Mouse (Mus musculus): ENCODE measurements around the gene A430078G23Rik. TPM values are rescaled to one million over a fixed set of nuclear protein-coding genes. Genes with fewer than 3 reads are reported as not detected.
"Not testable (repeated sequence)": the region's sequence is repeated elsewhere in the genome, so short reads cannot be mapped to it uniquely, and the experiment has no call there.

A430078G23Rik gene
- polyA plus RNA-seq, 1 experiment from 2014 or later, result not detected

DNA sequence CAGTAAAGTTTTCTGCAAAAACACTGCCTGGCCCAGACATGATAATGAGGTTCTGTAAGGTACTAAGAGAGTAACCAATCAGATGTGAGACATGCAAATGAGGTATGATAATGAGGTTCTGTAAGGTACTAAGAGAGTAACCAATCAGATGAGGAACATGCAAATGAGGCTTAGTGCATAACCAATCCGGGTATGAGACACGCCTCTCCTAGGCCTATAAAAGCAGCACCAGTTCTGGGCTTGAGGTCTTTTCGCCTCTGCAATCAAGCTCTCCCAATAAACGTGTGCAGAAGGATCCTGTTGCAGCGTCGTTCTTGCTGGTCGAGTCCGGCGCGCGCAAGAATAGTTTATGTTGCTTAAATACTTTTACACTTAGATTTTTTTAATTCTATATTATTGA, 33.9 kb upstream of the A430078G23Rik start:
- H3K36me3 ChIP-seq (ENCODE audit: control insufficient read depth, insufficient read depth, low read length); H3K27me3 ChIP-seq (ENCODE audit: control insufficient read depth, insufficient read depth, low read length); H3K27ac ChIP-seq (replicated peaks in 1 of 2; ENCODE audit: control insufficient read depth in 1 of 2, insufficient read depth in 1 of 2, low read depth in 2 of 2, low read length in 2 of 2); H3K9me3 ChIP-seq (ENCODE audit: control insufficient read depth, low read length); H3K4me1 ChIP-seq (ENCODE audit: control insufficient read depth in 2 of 2, insufficient read depth in 2 of 2, low read length in 2 of 2); H3K9ac ChIP-seq (ENCODE audit: low read length); H3K4me3 ChIP-seq (ENCODE audit: control insufficient read depth in 1 of 2, insufficient read depth in 1 of 2, low read depth in 1 of 2, low read length in 2 of 2); ATAC-seq (ENCODE audit: insufficient number of reproducible peaks, insufficient read depth, low FRiP score, low read depth); H3K4me2 ChIP-seq (ENCODE audit: low read length): not testable (repeated sequence)
- WGBS, result 93% methylated on average over 8 of the region's 11 CpGs

- Histone ChIP-seq H3K27me3 (ENCODE audit: control insufficient read depth, insufficient read depth, low read length) (no peaks in the 10 kb centered on the region), H3K9me3 (ENCODE audit: control insufficient read depth, low read length) (no peaks in the 10 kb centered on the region), H3K9ac (ENCODE audit: low read length) (no peak overlapping the region), H3K4me2 (ENCODE audit: low read length) (no peak overlapping the region), H3K36me3 (ENCODE audit: control insufficient read depth, insufficient read depth, low read length) (no peaks in the 10 kb centered on the region), H3K4me1 (ENCODE audit: control insufficient read depth in 2 of 2, insufficient read depth in 2 of 2, low read length in 2 of 2) (no peaks in the 10 kb centered on the region), H3K27ac (replicated peaks in 1 of 2; ENCODE audit: control insufficient read depth in 1 of 2, insufficient read depth in 1 of 2, low read depth in 2 of 2, low read length in 2 of 2) (no peak overlapping the region), H3K4me3 (ENCODE audit: control insufficient read depth in 1 of 2, insufficient read depth in 1 of 2, low read depth in 1 of 2, low read length in 2 of 2) (no peak overlapping the region)
- WGBS, result 69% methylated on average over 2 of the region's 2 CpGs
- no peak for ATAC-seq (ENCODE audit: insufficient number of reproducible peaks, insufficient read depth, low FRiP score, low read depth)
These were observed 29.0 kb upstream of the A430078G23Rik start for GRCm38 (mm10) chr8:3324253-3324652.

DNA sequence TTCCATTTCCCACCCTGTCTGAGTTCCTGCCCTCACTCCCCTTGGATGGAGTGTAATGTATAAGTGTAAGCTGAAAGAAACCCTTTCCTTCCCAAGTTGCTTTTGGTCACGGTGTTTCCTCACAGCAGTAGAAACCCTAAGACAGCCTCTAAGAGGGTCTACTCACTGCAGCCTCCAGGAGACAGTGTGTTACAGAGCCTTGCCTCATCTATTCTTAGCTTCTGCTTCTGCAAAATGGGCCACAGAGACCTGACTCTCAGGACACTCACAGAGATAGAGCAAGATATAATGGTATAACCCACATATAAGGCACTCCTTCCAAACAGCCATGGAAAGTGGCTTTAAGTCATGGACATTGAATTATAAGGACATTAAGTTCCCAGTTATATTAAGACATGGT, 26.2 kb upstream of the A430078G23Rik start:
- H3K4me1 ChIP-seq (ENCODE audit: control insufficient read depth in 2 of 2, insufficient read depth in 2 of 2, low read length in 2 of 2), result no peaks in the 10 kb centered on the region
- no peaks in the 10 kb centered on the region for H3K36me3 ChIP-seq (ENCODE audit: control insufficient read depth, insufficient read depth, low read length)
- no peak for ATAC-seq (ENCODE audit: insufficient number of reproducible peaks, insufficient read depth, low FRiP score, low read depth)
- WGBS, result 80% methylated on average over 1 of the region's 1 CpGs
- no peak overlapping the region for H3K4me2 ChIP-seq (ENCODE audit: low read length)
- H3K27ac ChIP-seq (replicated peaks in 1 of 2; ENCODE audit: control insufficient read depth in 1 of 2, insufficient read depth in 1 of 2, low read depth in 2 of 2, low read length in 2 of 2), result no peak overlapping the region
- no peak overlapping the region for H3K4me3 ChIP-seq (ENCODE audit: control insufficient read depth in 1 of 2, insufficient read depth in 1 of 2, low read depth in 1 of 2, low read length in 2 of 2)
- H3K27me3 ChIP-seq (ENCODE audit: control insufficient read depth, insufficient read depth, low read length), result no peaks in the 10 kb centered on the region
- H3K9ac ChIP-seq (ENCODE audit: low read length), result no peak overlapping the region
- H3K9me3 ChIP-seq (ENCODE audit: control insufficient read depth, low read length), result no peaks in the 10 kb centered on the region

GRCm38 (mm10) chr8:3327538-3328245, 25.5 kb upstream of the A430078G23Rik start:
- Histone ChIP-seq H3K36me3 (ENCODE audit: control insufficient read depth, insufficient read depth, low read length) (no peaks in the 10 kb centered on the region), H3K9ac (ENCODE audit: low read length) (no peak overlapping the region), H3K27me3 (ENCODE audit: control insufficient read depth, insufficient read depth, low read length) (no peaks in the 10 kb centered on the region), H3K4me1 (ENCODE audit: control insufficient read depth in 2 of 2, insufficient read depth in 2 of 2, low read length in 2 of 2) (no peaks in the 10 kb centered on the region), H3K4me3 (ENCODE audit: control insufficient read depth in 1 of 2, insufficient read depth in 1 of 2, low read depth in 1 of 2, low read length in 2 of 2) (no peak overlapping the region), H3K27ac (replicated peaks in 1 of 2; ENCODE audit: control insufficient read depth in 1 of 2, insufficient read depth in 1 of 2, low read depth in 2 of 2, low read length in 2 of 2) (no peak overlapping the region), H3K9me3 (ENCODE audit: control insufficient read depth, low read length) (no peaks in the 10 kb centered on the region), H3K4me2 (ENCODE audit: low read length) (no peak overlapping the region)
- ATAC-seq (ENCODE audit: insufficient number of reproducible peaks, insufficient read depth, low FRiP score, low read depth), result no peak
- WGBS, result 55% methylated on average over 8 of the region's 8 CpGs

- whole genome bisulfite sequencing, result 45% methylated on average over 6 of the region's 6 CpGs
- no peak overlapping the region for H3K4me2 ChIP-seq (ENCODE audit: low read length)
- no peaks in the 10 kb centered on the region for H3K4me1 ChIP-seq (ENCODE audit: control insufficient read depth in 2 of 2, insufficient read depth in 2 of 2, low read length in 2 of 2)
- H3K27me3 ChIP-seq (ENCODE audit: control insufficient read depth, insufficient read depth, low read length), result no peaks in the 10 kb centered on the region
- H3K27ac ChIP-seq (replicated peaks in 1 of 2; ENCODE audit: control insufficient read depth in 1 of 2, insufficient read depth in 1 of 2, low read depth in 2 of 2, low read length in 2 of 2), result no peak overlapping the region
- H3K4me3 ChIP-seq (ENCODE audit: control insufficient read depth in 1 of 2, insufficient read depth in 1 of 2, low read depth in 1 of 2, low read length in 2 of 2), result no peak overlapping the region
- no peaks in the 10 kb centered on the region for H3K9me3 ChIP-seq (ENCODE audit: control insufficient read depth, low read length)
- H3K36me3 ChIP-seq (ENCODE audit: control insufficient read depth, insufficient read depth, low read length), result no peaks in the 10 kb centered on the region
- no peak overlapping the region for H3K9ac ChIP-seq (ENCODE audit: low read length)
- ATAC-seq (ENCODE audit: insufficient number of reproducible peaks, insufficient read depth, low FRiP score, low read depth), result no peak
These were observed 22.6 kb upstream of the A430078G23Rik start for GRCm38 (mm10) chr8:3330662-3331061.

DNA sequence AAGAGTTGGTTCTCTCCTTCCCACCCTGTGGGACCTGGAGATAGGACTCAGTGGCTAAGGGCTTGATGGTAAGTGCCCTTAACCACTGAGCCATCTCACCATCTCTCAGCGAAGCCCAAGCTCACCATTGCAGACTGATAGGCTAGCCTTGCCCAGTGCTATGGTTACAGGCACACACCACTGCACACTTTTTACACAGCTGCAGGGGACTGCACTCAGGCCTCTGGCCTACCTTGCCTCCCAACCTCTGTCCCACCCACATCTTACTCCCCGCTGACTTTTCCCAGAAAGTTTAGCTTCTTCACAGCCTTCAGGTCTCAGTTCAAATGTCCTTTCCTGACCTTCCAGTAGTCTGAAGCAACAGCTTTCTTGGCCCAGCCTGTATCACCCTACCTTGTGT, 21.5 kb upstream of the A430078G23Rik start:
- Histone ChIP-seq H3K9ac (ENCODE audit: low read length) (no peak overlapping the region), H3K4me3 (ENCODE audit: control insufficient read depth in 1 of 2, insufficient read depth in 1 of 2, low read depth in 1 of 2, low read length in 2 of 2) (no peak overlapping the region), H3K27me3 (ENCODE audit: control insufficient read depth, insufficient read depth, low read length) (no peaks in the 10 kb centered on the region), H3K27ac (replicated peaks in 1 of 2; ENCODE audit: control insufficient read depth in 1 of 2, insufficient read depth in 1 of 2, low read depth in 2 of 2, low read length in 2 of 2) (no peak overlapping the region), H3K36me3 (ENCODE audit: control insufficient read depth, insufficient read depth, low read length) (no peaks in the 10 kb centered on the region), H3K9me3 (ENCODE audit: control insufficient read depth, low read length) (no peaks in the 10 kb centered on the region), H3K4me2 (ENCODE audit: low read length) (no peak overlapping the region), H3K4me1 (ENCODE audit: control insufficient read depth in 2 of 2, insufficient read depth in 2 of 2, low read length in 2 of 2) (no peaks in the 10 kb centered on the region)
- WGBS, result 77% methylated on average over 2 of the region's 2 CpGs
- no peak for ATAC-seq (ENCODE audit: insufficient number of reproducible peaks, insufficient read depth, low FRiP score, low read depth)

DNA sequence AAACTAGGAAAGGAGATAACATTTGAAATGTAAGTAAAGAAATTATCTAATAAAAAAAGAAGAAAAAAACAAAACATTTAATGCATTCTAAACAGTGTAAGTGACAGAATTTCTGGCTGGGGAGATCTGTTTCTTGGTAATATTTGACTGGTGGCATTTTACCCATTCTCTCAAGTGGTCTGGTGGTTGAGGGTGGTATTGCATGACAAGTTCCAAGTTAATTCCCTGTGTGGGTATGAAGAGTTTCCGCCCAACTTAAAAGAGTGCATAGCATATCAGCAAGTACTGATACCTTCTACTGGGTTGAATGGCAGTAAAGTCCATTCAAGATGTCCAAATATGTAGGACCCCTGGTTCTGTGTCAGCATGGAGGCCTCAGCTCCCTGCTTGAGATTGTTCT, 17.3 kb upstream of the A430078G23Rik start:
- Histone ChIP-seq H3K4me3 (ENCODE audit: control insufficient read depth in 1 of 2, insufficient read depth in 1 of 2, low read depth in 1 of 2, low read length in 2 of 2) (no peak overlapping the region), H3K4me2 (ENCODE audit: low read length) (no peak overlapping the region), H3K36me3 (ENCODE audit: control insufficient read depth, insufficient read depth, low read length) (no peaks in the 10 kb centered on the region), H3K27ac (replicated peaks in 1 of 2; ENCODE audit: control insufficient read depth in 1 of 2, insufficient read depth in 1 of 2, low read depth in 2 of 2, low read length in 2 of 2) (no peak overlapping the region), H3K27me3 (ENCODE audit: control insufficient read depth, insufficient read depth, low read length) (no peaks in the 10 kb centered on the region), H3K9ac (ENCODE audit: low read length) (no peak overlapping the region), H3K9me3 (ENCODE audit: control insufficient read depth, low read length) (no peaks in the 10 kb centered on the region), H3K4me1 (ENCODE audit: control insufficient read depth in 2 of 2, insufficient read depth in 2 of 2, low read length in 2 of 2) (no peaks in the 10 kb centered on the region)
- no peak for ATAC-seq (ENCODE audit: insufficient number of reproducible peaks, insufficient read depth, low FRiP score, low read depth)
- 74% methylated on average over 1 of the region's 1 CpGs for WGBS
